Mouse (Mus musculus) liver, embryonic 16.5 days (tissue): ENCODE results near the gene Nlgn2. TPM values are rescaled to one million over a fixed set of nuclear protein-coding genes. Genes with fewer than 3 reads are reported as not detected.

Source experiments
- ATAC-seq: fragments of 200-750 bp; cut with Nextera tagmentation; 2 replicates; pipeline ENCODE4 v1.8.0; 2017; ENCODE audit warnings: low read depth, mild to moderate bottlenecking, moderate number of reproducible peaks, moderate library complexity
- H3K27ac ChIP-seq: fragments of 300-500 bp; sonication (generic); 2 replicates; pipeline ENCODE4 v1.5.1; 2014; ENCODE audit warnings: mild to moderate bottlenecking, low read length
- H3K27me3 ChIP-seq: fragments of 300-500 bp; sonication (generic); 2 replicates; pipeline ENCODE4 v1.6.1; 2014; ENCODE audit warnings: low read depth, low read length, mixed read lengths; ENCODE audit not compliant: control insufficient read depth, insufficient read depth
- H3K36me3 ChIP-seq: fragments of 300-500 bp; sonication (generic); 2 replicates; pipeline ENCODE4 v1.6.1; 2014; ENCODE audit warnings: mild to moderate bottlenecking; ENCODE audit not compliant: control insufficient read depth, insufficient read depth
- H3K4me1 ChIP-seq: fragments of 300-500 bp; sonication (generic); 2 replicates; pipeline ENCODE4 v1.6.1; 2014; ENCODE audit warnings: low read depth, low read length, mixed read lengths; ENCODE audit not compliant: control insufficient read depth
- H3K4me2 ChIP-seq: fragments of 300-500 bp; sonication (generic); 2 replicates; pipeline ENCODE4 v1.6.1; 2014; ENCODE audit warnings: low read depth, low read length, mixed read lengths
- H3K4me3 ChIP-seq: fragments of 300-500 bp; sonication (generic); 2 replicates; pipeline ENCODE4 v1.5.1; 2014; ENCODE audit warnings: low read depth, mild to moderate bottlenecking, low read length
- H3K9ac ChIP-seq: fragments of 300-500 bp; sonication (generic); 2 replicates; pipeline ENCODE4 v1.6.1; 2014; ENCODE audit warnings: low read depth, low read length
- H3K9me3 ChIP-seq: fragments of 300-500 bp; sonication (generic); replicated peaks from 2 replicates; pipeline ENCODE4 v1.6.1; 2016; ENCODE audit warnings: low read length; ENCODE audit not compliant: control insufficient read depth
- WGBS: fragments of 180-500 bp; shearing (Covaris S2); extraction: QIAGEN DNeasy Blood & Tissue Kit; methylation state at CpG from one replicate; pipeline ENCODE4 v1.1.7; 2014; ENCODE audit not compliant: insufficient replicate concordance; 5-methylcytosine and 5-hydroxymethylcytosine counted together
- polyA plus RNA-seq: library from polyadenylated mRNA; unstranded; fragments of >200 nt; fragmentation: Nextera tagmentation; extraction: Ambion mirVana; gene quantifications from 2 replicates; pipeline ENCODE4 v1.2.1, GENCODE M21; 2015

Gene Nlgn2
- polyA plus RNA-seq, 1 experiment from 2014 or later = 0.66 TPM

- Histone ChIP-seq H3K9me3 (no peaks in the 10 kb centered on the region), H3K27ac (no peak overlapping the region), H3K9ac (no peak overlapping the region), H3K4me1 (peaks cover 27% of the 10 kb centered on the region), H3K4me2 (no peak overlapping the region), H3K27me3 (peaks cover 73% of the 10 kb centered on the region), H3K36me3 (no peaks in the 10 kb centered on the region), H3K4me3 (no peak overlapping the region)
- 62% methylated on average over 7 of the region's 7 CpGs for WGBS
- ATAC-seq = no peak
Measured at GRCm38 (mm10) chr11:69797924-69798323, 39.7 kb downstream of the Nlgn2 start.

GRCm38 (mm10) chr11:69795983-69796435 is 41.6 kb downstream of the Nlgn2 start:
- WGBS = 4% methylated on average over 13 of the region's 13 CpGs
- ATAC-seq = no peak

GRCm38 (mm10) chr11:69795168-69795982 is 42.2 kb downstream of the Nlgn2 start, which contains the start of gene Chrnb1:
TSS of gene Chrnb1 (minus strand) at chr11:69795943.
- peaks cover 48% of the 10 kb centered on the region for H3K27me3 ChIP-seq
- H3K4me2 ChIP-seq = peak within 1 kb of the TSS; percentile 95
- peaks cover 12% of the 10 kb centered on the region for H3K4me1 ChIP-seq
- WGBS = under 1% methylated on average over 52 of the region's 52 CpGs
- H3K4me3 ChIP-seq = peak within 1 kb of the TSS; percentile 63
- H3K36me3 ChIP-seq = no peaks in the 10 kb centered on the region
- peak; percentile 100 for ATAC-seq
- H3K9ac ChIP-seq = peak within 1 kb of the TSS; percentile 48; the same call in 1 of the 2 replicates
- no peak within 1 kb of the TSS for H3K27ac ChIP-seq
- H3K9me3 ChIP-seq = no peaks in the 10 kb centered on the region

More at GRCm38 (mm10) chr11:69795983-69796435, 41.6 kb downstream of the Nlgn2 start:
- Histone ChIP-seq H3K9me3 (no peaks in the 10 kb centered on the region), H3K27ac (no peak overlapping the region), H3K4me1 (peaks cover 16% of the 10 kb centered on the region), H3K9ac (no peak overlapping the region), H3K4me3 (peak overlapping the region; percentile 63), H3K4me2 (peak overlapping the region; percentile 95), H3K27me3 (peaks cover 55% of the 10 kb centered on the region), H3K36me3 (no peaks in the 10 kb centered on the region)

- no peak for ATAC-seq
- Histone ChIP-seq H3K9ac (no peak overlapping the region), H3K4me1 (peaks cover 11% of the 10 kb centered on the region), H3K36me3 (no peaks in the 10 kb centered on the region), H3K4me3 (no peak overlapping the region), H3K9me3 (no peaks in the 10 kb centered on the region), H3K27ac (no peak overlapping the region), H3K27me3 (peaks cover 30% of the 10 kb centered on the region), H3K4me2 (no peak overlapping the region)
- WGBS = 48% methylated on average over 5 of the region's 5 CpGs
Measured at GRCm38 (mm10) chr11:69793429-69793828, 44.2 kb downstream of the Nlgn2 start.

GRCm38 (mm10) chr11:69791420-69791819 is 46.2 kb downstream of the Nlgn2 start:
- peaks cover 11% of the 10 kb centered on the region for H3K4me1 ChIP-seq
- H3K27ac ChIP-seq = no peak overlapping the region
- peaks cover 11% of the 10 kb centered on the region for H3K27me3 ChIP-seq
- no peak overlapping the region for H3K4me3 ChIP-seq
- no peaks in the 10 kb centered on the region for H3K9me3 ChIP-seq
- 48% methylated on average over 5 of the region's 5 CpGs for WGBS
- no peak overlapping the region for H3K4me2 ChIP-seq
- H3K36me3 ChIP-seq = no peaks in the 10 kb centered on the region
- ATAC-seq = no peak
- H3K9ac ChIP-seq = no peak overlapping the region

GRCm38 (mm10) chr11:69789431-69789830 is 48.2 kb downstream of the Nlgn2 start:
- Histone ChIP-seq H3K9ac (no peak overlapping the region), H3K27ac (no peak overlapping the region), H3K36me3 (no peaks in the 10 kb centered on the region), H3K4me3 (no peak overlapping the region), H3K9me3 (no peaks in the 10 kb centered on the region), H3K4me1 (peaks cover 8% of the 10 kb centered on the region), H3K4me2 (no peak overlapping the region), H3K27me3 (peaks cover 5% of the 10 kb centered on the region; the same call in 1 of the 2 replicates)
- WGBS = 52% methylated on average over 5 of the region's 5 CpGs
- ATAC-seq = no peak; the same call in 1 of the 2 replicates

GRCm38 (mm10) chr11:69787306-69787705 is 50.3 kb downstream of the Nlgn2 start:
- Histone ChIP-seq H3K4me1 (peaks cover 12% of the 10 kb centered on the region), H3K4me3 (no peak overlapping the region), H3K4me2 (no peak overlapping the region), H3K27ac (no peak overlapping the region), H3K27me3 (peaks cover 1% of the 10 kb centered on the region; the same call in 1 of the 2 replicates), H3K9me3 (no peaks in the 10 kb centered on the region), H3K36me3 (no peaks in the 10 kb centered on the region), H3K9ac (no peak overlapping the region)
- WGBS = 64% methylated on average over 5 of the region's 5 CpGs
- no peak for ATAC-seq

GRCm38 (mm10) chr11:69784793-69785272 is 52.8 kb downstream of the Nlgn2 start:
- peak; percentile 81 for ATAC-seq
- 14% methylated on average over 15 of the region's 15 CpGs for WGBS

GRCm38 (mm10) chr11:69781828-69782227 is 55.8 kb downstream of the Nlgn2 start:
- no peaks in the 10 kb centered on the region for H3K36me3 ChIP-seq
- no peak overlapping the region for H3K27ac ChIP-seq
- H3K4me3 ChIP-seq = no peak overlapping the region
- peaks cover 12% of the 10 kb centered on the region for H3K4me1 ChIP-seq
- no peak overlapping the region for H3K9ac ChIP-seq
- H3K27me3 ChIP-seq = peaks cover 13% of the 10 kb centered on the region
- no peaks in the 10 kb centered on the region for H3K9me3 ChIP-seq
- ATAC-seq = no peak
- 45% methylated on average over 4 of the region's 4 CpGs for WGBS
- H3K4me2 ChIP-seq = no peak overlapping the region

More at GRCm38 (mm10) chr11:69784793-69785272, 52.8 kb downstream of the Nlgn2 start:
- H3K9me3 ChIP-seq = no peaks in the 10 kb centered on the region
- H3K36me3 ChIP-seq = no peaks in the 10 kb centered on the region
- peak overlapping the region; percentile 27; the same call in 1 of the 2 replicates for H3K9ac ChIP-seq
- no peak overlapping the region for H3K27ac ChIP-seq
- peak overlapping the region; percentile 50 for H3K4me3 ChIP-seq
- H3K4me2 ChIP-seq = peak overlapping the region; percentile 68
- peaks cover 12% of the 10 kb centered on the region for H3K4me1 ChIP-seq
- peaks cover 6% of the 10 kb centered on the region for H3K27me3 ChIP-seq
